Mouse (Mus musculus) midbrain, postnatal 0 days (tissue): ENCODE measurements around the gene Gm36210. TPM values are rescaled to one million over a fixed set of nuclear protein-coding genes. Genes with fewer than 3 reads are reported as not detected.
A peak's percentile ranks its signal among the peaks of the same experiment; 100 is the strongest.

Experiments used
- ATAC-seq: fragments of 200-750 bp; cut with Nextera tagmentation; 2 replicates; pipeline ENCODE4 v1.8.0; 2017; ENCODE audit warnings: moderate number of reproducible peaks, mild to moderate bottlenecking, moderate TSS enrichment, moderate library complexity; ENCODE audit not compliant: low FRiP score
- DNase-seq: peaks from one replicate; pipeline ENCODE4 v3.0.0-alpha.2; 2015; ENCODE audit warnings: low spot score
- H3K27ac ChIP-seq: fragments of 300-500 bp; sonication (generic); 2 replicates; pipeline ENCODE4 v1.5.1; 2014; ENCODE audit warnings: low read depth, mild to moderate bottlenecking, low read length, mixed read lengths
- H3K27me3 ChIP-seq: fragments of 300-500 bp; sonication (generic); 2 replicates; pipeline ENCODE4 v1.6.1; 2014; ENCODE audit warnings: low read length, control low read depth, mixed read lengths; ENCODE audit not compliant: insufficient read depth
- H3K36me3 ChIP-seq: fragments of 300-500 bp; sonication (generic); 2 replicates; pipeline ENCODE4 v1.6.1; 2014; ENCODE audit warnings: low read length, control low read depth, mixed read lengths; ENCODE audit not compliant: insufficient read depth
- H3K4me1 ChIP-seq: fragments of 300-500 bp; sonication (generic); 2 replicates; pipeline ENCODE4 v1.6.1; 2014; ENCODE audit warnings: mild to moderate bottlenecking, control low read depth, antibody characterized with exemption, low read length, mixed read lengths; ENCODE audit not compliant: insufficient read depth
- H3K4me2 ChIP-seq: fragments of 300-500 bp; sonication (generic); 2 replicates; pipeline ENCODE4 v1.6.1; 2014; ENCODE audit warnings: low read depth, mild to moderate bottlenecking, low read length, mixed read lengths; ENCODE audit not compliant: poor library complexity, severe bottlenecking
- H3K4me3 ChIP-seq: fragments of 300-500 bp; sonication (generic); 2 replicates; pipeline ENCODE4 v1.5.1; 2014; ENCODE audit warnings: low read depth, mild to moderate bottlenecking, low read length, moderate library complexity
- H3K9ac ChIP-seq: fragments of 300-500 bp; sonication (generic); replicated peaks from 2 replicates; pipeline ENCODE4 v1.6.1; 2014; ENCODE audit warnings: mild to moderate bottlenecking, low read length, moderate library complexity, mixed read lengths; ENCODE audit not compliant: poor library complexity, severe bottlenecking
- H3K9me3 ChIP-seq: fragments of 300-500 bp; sonication (generic); 2 replicates; pipeline ENCODE4 v1.6.1; 2016; ENCODE audit warnings: low read length, control low read depth
- CTCF ChIP-seq: IDR thresholded peaks from 2 replicates; pipeline ENCODE4 v1.5.1; 2016; ENCODE audit warnings: antibody characterized with exemption, mild to moderate bottlenecking
- WGBS: fragments of 180-500 bp; shearing (Covaris S2); extraction: QIAGEN DNeasy Blood & Tissue Kit; methylation state at CpG from one replicate; pipeline ENCODE4 v1.1.7; 2014; 5-methylcytosine and 5-hydroxymethylcytosine counted together
- polyA plus RNA-seq: library from polyadenylated mRNA; unstranded; fragments of >200 nt; fragmentation: Nextera tagmentation; extraction: Ambion mirVana; gene quantifications from 2 replicates; pipeline ENCODE4 v1.2.1, GENCODE M21; 2015
- total RNA-seq: library from RNA; depleted of rRNA; stranded (reverse); fragments of >200 nt; gene quantifications from 2 replicates; pipeline ENCODE4 v1.2.3, GENCODE M21; 2014

The Gm36210 gene
- total and polyA plus RNA-seq, 2 experiments from 2014 or later, result 0.32 TPM; not detected in 1

GRCm38 (mm10) chr7:4921824-4922482 lies 15.6 kb upstream of the Gm36210 start, which contains the start of gene Nat14:
TSS of gene Nat14 (plus strand) at chr7:4922028.
- WGBS, result 15% methylated on average over 8 of the region's 8 CpGs
- peak within 1 kb of the TSS; percentile 99 for H3K27ac ChIP-seq
- no peaks in the 10 kb centered on the region for H3K9me3 ChIP-seq
- peaks cover 36% of the 10 kb centered on the region for H3K4me1 ChIP-seq
- H3K4me3 ChIP-seq, result peak within 1 kb of the TSS; percentile 40
- peak; percentile 0; the same call in 1 of the 2 replicates for ATAC-seq
- no peak for DNase-seq
- H3K4me2 ChIP-seq, result peak within 1 kb of the TSS; percentile 88
- TF ChIP-seq CTCF, result no peak
- no peaks in the 10 kb centered on the region for H3K27me3 ChIP-seq
- peaks cover 23% of the 10 kb centered on the region for H3K36me3 ChIP-seq
- H3K9ac ChIP-seq, result peak within 1 kb of the TSS; percentile 61

- H3K4me3 ChIP-seq, result no peak overlapping the region
- no peaks in the 10 kb centered on the region for H3K9me3 ChIP-seq
- peak overlapping the region; percentile 88 for H3K4me2 ChIP-seq
- WGBS, result 56% methylated on average over 23 of the region's 23 CpGs
- H3K36me3 ChIP-seq, result peaks cover 23% of the 10 kb centered on the region
- H3K9ac ChIP-seq, result peak overlapping the region; percentile 61
- ATAC-seq (no peak), DNase-seq (no peak)
- no peak for TF ChIP-seq CTCF
- no peaks in the 10 kb centered on the region for H3K27me3 ChIP-seq
- H3K4me1 ChIP-seq, result peaks cover 43% of the 10 kb centered on the region
- H3K27ac ChIP-seq, result peak overlapping the region; percentile 99
Observed at GRCm38 (mm10) chr7:4920976-4921823, 14.9 kb upstream of the Gm36210 start.

- H3K9ac ChIP-seq, result no peak overlapping the region
- no peak overlapping the region for H3K4me3 ChIP-seq
- H3K4me2 ChIP-seq, result no peak overlapping the region
- 88% methylated on average over 19 of the region's 19 CpGs for WGBS
- no peak for TF ChIP-seq CTCF
- no peak for ATAC-seq
- no peak for DNase-seq
- no peaks in the 10 kb centered on the region for H3K27me3 ChIP-seq
- H3K36me3 ChIP-seq, result peaks cover 23% of the 10 kb centered on the region
- no peaks in the 10 kb centered on the region for H3K9me3 ChIP-seq
- peaks cover 39% of the 10 kb centered on the region for H3K4me1 ChIP-seq
- H3K27ac ChIP-seq, result peak overlapping the region; percentile 99; the same call in 1 of the 2 replicates
Observed at GRCm38 (mm10) chr7:4920496-4920895, 14.2 kb upstream of the Gm36210 start.

GRCm38 (mm10) chr7:4919971-4920370 lies 13.7 kb upstream of the Gm36210 start:
- H3K9me3 ChIP-seq, result no peaks in the 10 kb centered on the region
- H3K36me3 ChIP-seq, result peaks cover 23% of the 10 kb centered on the region
- ATAC-seq, result no peak
- peaks cover 37% of the 10 kb centered on the region for H3K4me1 ChIP-seq
- no peak overlapping the region for H3K27ac ChIP-seq
- H3K27me3 ChIP-seq, result no peaks in the 10 kb centered on the region
- DNase-seq, result no peak
- H3K4me2 ChIP-seq, result no peak overlapping the region
- H3K4me3 ChIP-seq, result no peak overlapping the region
- 93% methylated on average over 20 of the region's 21 CpGs for WGBS
- no peak overlapping the region for H3K9ac ChIP-seq
- TF ChIP-seq CTCF, result no peak

DNA sequence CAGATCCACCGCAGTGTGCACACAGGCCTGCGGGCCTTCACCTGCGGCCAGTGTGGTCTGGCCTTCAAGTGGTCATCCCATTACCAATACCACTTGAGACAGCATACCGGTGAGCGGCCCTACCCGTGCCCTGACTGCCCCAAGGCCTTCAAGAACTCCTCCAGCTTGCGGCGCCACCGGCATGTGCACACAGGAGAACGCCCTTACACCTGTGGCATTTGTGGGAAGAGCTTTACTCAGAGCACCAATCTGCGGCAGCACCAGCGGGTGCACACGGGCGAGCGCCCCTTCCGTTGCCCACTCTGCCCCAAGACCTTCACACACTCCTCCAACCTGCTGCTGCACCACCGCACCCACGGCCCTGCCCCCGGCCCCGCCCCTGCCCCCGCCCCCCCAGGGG lies 12.8 kb upstream of the Gm36210 start:
- no peaks in the 10 kb centered on the region for H3K27me3 ChIP-seq
- H3K4me1 ChIP-seq, result peaks cover 29% of the 10 kb centered on the region
- no peak overlapping the region for H3K4me3 ChIP-seq
- no peak for TF ChIP-seq CTCF
- H3K4me2 ChIP-seq, result no peak overlapping the region
- ATAC-seq (no peak), DNase-seq (no peak)
- 96% methylated on average over 17 of the region's 21 CpGs for WGBS
- no peaks in the 10 kb centered on the region for H3K9me3 ChIP-seq
- H3K36me3 ChIP-seq, result peaks cover 23% of the 10 kb centered on the region
- no peak overlapping the region for H3K27ac ChIP-seq
- H3K9ac ChIP-seq, result no peak overlapping the region

DNA sequence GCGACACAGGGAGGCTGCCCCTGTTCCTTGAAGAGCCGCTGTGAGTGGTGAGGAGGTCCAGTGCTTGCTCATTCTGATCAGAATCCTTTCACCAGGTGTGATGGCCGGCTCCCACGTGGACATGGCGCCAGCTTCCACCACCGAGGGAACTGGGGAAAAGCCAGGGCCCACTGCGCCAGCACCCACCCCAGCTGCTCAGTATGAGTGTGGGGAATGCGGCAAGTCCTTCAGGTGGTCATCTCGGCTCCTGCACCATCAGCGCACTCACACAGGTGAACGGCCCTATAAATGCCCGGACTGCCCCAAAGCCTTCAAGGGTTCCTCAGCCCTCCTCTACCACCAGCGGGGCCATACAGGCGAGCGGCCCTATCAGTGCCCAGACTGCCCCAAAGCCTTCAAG lies 12.4 kb upstream of the Gm36210 start:
- ATAC-seq, result no peak

More for the DNA sequence above, 12.4 kb upstream of the Gm36210 start:
- H3K27me3 ChIP-seq, result no peaks in the 10 kb centered on the region
- no peak overlapping the region for H3K9ac ChIP-seq
- no peak overlapping the region for H3K27ac ChIP-seq
- peaks cover 25% of the 10 kb centered on the region for H3K4me1 ChIP-seq
- 94% methylated on average over 15 of the region's 15 CpGs for whole genome bisulfite sequencing
- H3K4me3 ChIP-seq, result no peak overlapping the region
- H3K9me3 ChIP-seq, result no peaks in the 10 kb centered on the region
- TF ChIP-seq CTCF, result no peak
- DNase-seq, result no peak
- H3K36me3 ChIP-seq, result peaks cover 23% of the 10 kb centered on the region
- no peak overlapping the region for H3K4me2 ChIP-seq
